Mouse (Mus musculus) heart, adult 2 months (tissue): Measurements from ENCODE around the gene Nudt8. TPM values are rescaled to one million over a fixed set of nuclear protein-coding genes. Genes with fewer than 3 reads are reported as not detected.
"Not testable (repeated sequence)": the region's sequence is repeated elsewhere in the genome, so short reads cannot be mapped to it uniquely, and the experiment has no call there.

Experiments used
- DNase-seq, 2 experiments: peaks; one replicate each; pipeline ENCODE4 v3.0.0; 2021
- H3K27ac ChIP-seq: fragments of 200-600 bp; 2 replicates; pipeline ENCODE4 v1.8.1; 2022
- H3K27me3 ChIP-seq: fragments of 200-500 bp; 2 replicates; pipeline ENCODE4 v1.6.1; 2012; ENCODE audit warnings: mild to moderate bottlenecking, low read length, inconsistent platforms, mixed read lengths; ENCODE audit not compliant: control insufficient read depth, insufficient read depth
- H3K36me3 ChIP-seq: fragments of 200-500 bp; 2 replicates; pipeline ENCODE4 v1.6.1; 2012; ENCODE audit warnings: low read length, inconsistent platforms; ENCODE audit not compliant: control insufficient read depth, insufficient read depth
- H3K4me1 ChIP-seq: fragments of 200-500 bp; 2 replicates; pipeline ENCODE4 v1.6.1; 2011; ENCODE audit warnings: low read length; ENCODE audit not compliant: control insufficient read depth, insufficient read depth
- H3K4me3 ChIP-seq: fragments of 200-600 bp; 2 replicates; pipeline ENCODE4 v1.8.1; 2022
- H3K79me2 ChIP-seq: fragments of 200-500 bp; replicated peaks from 2 replicates; pipeline ENCODE4 v1.6.1; 2012; ENCODE audit warnings: mild to moderate bottlenecking, inconsistent platforms, low read length, moderate library complexity, mixed read lengths; ENCODE audit not compliant: control insufficient read depth, insufficient read depth
- H3K9ac ChIP-seq: fragments of 200-500 bp; 2 replicates; pipeline ENCODE4 v1.6.1; 2012; ENCODE audit warnings: low read depth, mild to moderate bottlenecking, control low read depth, inconsistent platforms, low read length, mixed read lengths
- CTCF ChIP-seq: fragments of 200-600 bp; IDR thresholded peaks from 2 replicates; pipeline ENCODE4 v1.8.1; 2022; ENCODE audit warnings: antibody characterized with exemption, mild to moderate bottlenecking, moderate library complexity
- EP300 ChIP-seq: fragments of 200-500 bp; IDR thresholded peaks from 2 replicates; pipeline ENCODE4 v1.6.1; 2011; ENCODE audit warnings: low read depth, low read length, control low read depth; ENCODE audit not compliant: insufficient read depth
- POLR2A ChIP-seq: fragments of 200-500 bp; IDR thresholded peaks from 2 replicates; pipeline ENCODE4 v1.6.1; 2011; ENCODE audit warnings: mild to moderate bottlenecking, low read depth, low read length, control low read depth; ENCODE audit not compliant: insufficient read depth
- WGBS: fragments of 180-500 bp; shearing (Covaris S2); methylation state at CpG from one replicate; pipeline ENCODE4 v1.1.7; 2018; 5-methylcytosine and 5-hydroxymethylcytosine counted together
- intact Hi-C: fragments of 180-260 bp; cut with DNase I; formaldehyde crosslinking; loops from one replicate; pipeline ENCODE4 v1.15.1; 2025
- long read RNA-seq: library from polyadenylated mRNA; stranded (forward); transcript quantifications from one replicate; pipeline ENCODE4 v2.0.0, GENCODE M21; 2021
- polyA plus RNA-seq: library from polyadenylated mRNA; depleted of rRNA; stranded (reverse); fragments of >200 nt; gene quantifications from 2 replicates; pipeline ENCODE4 v1.2.3, GENCODE M21; 2012; rRNA removed
- total RNA-seq, 2 experiments: library from RNA; stranded (reverse); gene quantifications; 2 replicates each; pipeline ENCODE4 v1.2.3; 2021

Gene Nudt8
- 100 to 1,000 TPM; 136 to 149 TPM for total RNA-seq
- polyA plus RNA-seq = 46.4 and 61.9 TPM in 2 replicates
- long read RNA-seq, transcript Nudt8-202 (3 exons, 1,082 nt) = minor isoform, 9 of 100 reads
- long read RNA-seq, transcript Nudt8-201 (4 exons, 787 nt) = major isoform, 90 of 100 reads
- long read RNA-seq, partial matches to known transcripts = 1 of 100 reads
- long read RNA-seq, other reads (novel, unspliced or antisense) = 0 of 100 reads

DNA sequence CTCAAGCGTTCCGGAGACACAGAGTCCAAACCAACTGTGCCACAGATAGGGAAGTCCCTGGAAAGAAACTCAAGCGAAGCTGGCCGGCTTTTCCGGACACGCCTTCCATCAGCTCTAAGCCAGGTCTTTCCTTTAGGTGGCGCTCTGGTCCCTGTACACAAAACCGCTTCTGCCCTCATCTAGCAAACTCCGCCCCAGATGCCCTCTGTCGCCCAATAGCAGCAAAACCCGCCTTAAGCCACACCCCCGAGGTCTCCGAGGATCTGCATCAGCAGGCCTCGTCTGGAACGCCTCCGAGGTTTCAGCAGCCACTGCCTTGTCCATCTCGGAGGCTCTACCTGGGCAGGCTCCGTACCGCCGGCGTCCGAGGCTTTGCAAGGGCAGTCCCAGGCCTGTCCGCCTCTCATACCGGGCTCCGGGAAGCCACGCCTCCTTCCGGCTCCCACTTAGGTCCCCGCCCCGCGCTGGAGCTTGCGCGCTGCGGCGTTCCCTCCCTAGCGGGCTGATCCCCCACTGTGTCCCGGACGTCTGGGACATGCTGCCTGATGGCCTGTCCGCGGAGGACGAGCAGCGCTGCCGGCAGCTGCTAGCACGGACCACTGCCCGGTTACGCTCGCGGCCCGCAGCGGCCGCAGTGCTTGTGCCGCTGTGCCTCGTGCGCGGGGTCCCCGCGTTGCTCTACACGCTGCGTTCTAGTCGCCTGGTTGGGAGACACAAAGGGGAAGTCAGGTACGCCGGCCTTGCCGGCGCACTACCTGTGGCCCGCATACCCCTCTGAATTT, at the start of gene Nudt8, which contains the start of gene Gm49405:
Gene Nudt8, plus strand, starts transcription at position 462 of the 782 bp plus-strand sequence.
Gene Gm49405, plus strand, starts transcription at position 508 of the 782 bp plus-strand sequence.
- Histone ChIP-seq H3K27ac (peak within 1 kb of the TSS; percentile 94), H3K36me3 (no peaks in the 10 kb centered on the region), H3K27me3 (no peaks in the 10 kb centered on the region), H3K4me1 (peaks cover 8% of the 10 kb centered on the region), H3K9ac (peak within 1 kb of the TSS; percentile 87), H3K4me3 (peak within 1 kb of the TSS; percentile 77), H3K79me2 (no peaks in the 10 kb centered on the region)
- WGBS = under 1% methylated on average over 64 of the region's 64 CpGs
- DNase-seq = peak; percentile 95 to 98
- TF ChIP-seq EP300 (peak; percentile 52; the same call in 1 of the 2 replicates), POLR2A (peak; percentile 99), CTCF (peak; percentile 88)
- intact Hi-C loops = loop anchor here (1.0 kb wide), 1 partner anchor 12 kb away; the partner anchor contains the start of gene Ndufv1

DNA sequence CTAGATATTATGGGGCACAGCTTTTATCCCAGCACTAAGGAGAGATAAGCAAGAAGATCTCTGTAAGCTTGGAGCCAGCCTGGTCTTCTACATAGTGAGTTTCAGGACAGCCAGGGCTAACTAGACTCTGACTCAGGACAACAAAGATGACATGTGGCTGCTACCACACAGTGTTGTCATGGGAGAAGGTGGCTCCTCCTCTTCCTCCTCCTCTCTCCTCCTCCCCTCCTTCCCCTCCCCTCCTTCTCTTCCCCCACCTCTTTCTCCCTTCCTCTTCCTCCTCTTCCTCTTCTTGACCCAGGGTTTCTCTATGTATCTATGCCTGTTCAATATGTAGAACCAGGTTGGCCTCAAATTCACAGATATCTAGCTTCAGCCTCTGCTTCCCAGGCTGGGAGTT, 48.9 kb upstream of the Nudt8 start:
- Histone ChIP-seq H3K27me3 (no peaks in the 10 kb centered on the region), H3K27ac (no peak overlapping the region), H3K79me2 (no peaks in the 10 kb centered on the region), H3K4me1 (no peaks in the 10 kb centered on the region), H3K9ac (no peak overlapping the region), H3K4me3 (no peak overlapping the region), H3K36me3 (no peaks in the 10 kb centered on the region)
- intact Hi-C loops = no loop called here
- no peak for DNase-seq
- TF ChIP-seq CTCF = no peak
- TF ChIP-seq POLR2A = no peak
- no peak for TF ChIP-seq EP300

DNA sequence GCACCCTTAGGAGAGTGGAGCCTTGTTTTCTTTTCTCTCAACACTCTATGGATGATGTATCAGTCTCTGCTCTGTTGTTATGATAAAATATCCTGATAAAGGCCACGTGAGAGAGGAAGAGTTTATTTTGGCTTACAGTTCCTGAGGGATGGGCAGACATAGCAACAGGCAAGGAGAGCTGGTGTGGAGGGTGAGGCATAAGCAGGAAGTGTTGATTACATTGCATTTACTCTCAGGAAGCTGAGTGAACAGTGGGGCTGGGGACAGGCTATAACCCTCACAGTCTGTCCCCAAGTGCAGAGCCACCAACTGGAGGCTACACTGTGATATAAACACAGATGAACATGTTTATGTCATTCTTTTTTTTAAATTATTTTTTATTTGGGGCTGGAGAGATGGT, 48.3 kb upstream of the Nudt8 start:
- Histone ChIP-seq H3K27ac (no peak overlapping the region), H3K9ac (no peak overlapping the region), H3K4me3 (no peak overlapping the region), H3K79me2 (no peaks in the 10 kb centered on the region), H3K27me3 (no peaks in the 10 kb centered on the region), H3K36me3 (no peaks in the 10 kb centered on the region), H3K4me1 (no peaks in the 10 kb centered on the region)
- WGBS = 24% methylated on average over 1 of the region's 1 CpGs
- TF ChIP-seq CTCF (no peak), EP300 (no peak)
- DNase-seq = no peak
- intact Hi-C loops = no loop called here

DNA sequence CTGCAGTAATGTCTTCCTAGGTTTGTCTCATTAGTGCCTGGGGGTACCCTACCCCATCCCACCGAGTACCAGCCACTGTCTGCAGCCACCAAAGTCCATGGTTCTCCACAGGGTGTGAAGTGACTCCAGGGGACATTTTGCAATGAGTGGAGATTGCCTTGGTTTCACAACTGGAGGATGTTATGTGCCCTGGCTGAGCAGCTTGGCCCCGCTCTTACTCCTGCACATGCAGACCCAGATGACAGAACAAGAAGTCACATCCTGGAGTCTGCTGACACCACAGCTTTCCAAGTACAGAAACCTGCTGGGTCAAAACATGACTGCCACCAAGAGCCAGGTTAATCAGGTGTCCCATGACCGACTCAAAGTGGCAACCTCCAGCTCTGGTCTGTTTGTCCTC, 45.3 kb upstream of the Nudt8 start:
- intact Hi-C loops = no loop called here
- TF ChIP-seq POLR2A = no peak
- TF ChIP-seq CTCF = no peak
- TF ChIP-seq EP300 = no peak
- no peak overlapping the region for H3K4me3 ChIP-seq
- H3K4me1 ChIP-seq = no peaks in the 10 kb centered on the region
- no peaks in the 10 kb centered on the region for H3K79me2 ChIP-seq
- H3K27me3 ChIP-seq = no peaks in the 10 kb centered on the region
- H3K36me3 ChIP-seq = no peaks in the 10 kb centered on the region
- WGBS = 77% methylated on average over 3 of the region's 3 CpGs
- no peak overlapping the region for H3K9ac ChIP-seq
- no peak for DNase-seq
- no peak overlapping the region for H3K27ac ChIP-seq

DNA sequence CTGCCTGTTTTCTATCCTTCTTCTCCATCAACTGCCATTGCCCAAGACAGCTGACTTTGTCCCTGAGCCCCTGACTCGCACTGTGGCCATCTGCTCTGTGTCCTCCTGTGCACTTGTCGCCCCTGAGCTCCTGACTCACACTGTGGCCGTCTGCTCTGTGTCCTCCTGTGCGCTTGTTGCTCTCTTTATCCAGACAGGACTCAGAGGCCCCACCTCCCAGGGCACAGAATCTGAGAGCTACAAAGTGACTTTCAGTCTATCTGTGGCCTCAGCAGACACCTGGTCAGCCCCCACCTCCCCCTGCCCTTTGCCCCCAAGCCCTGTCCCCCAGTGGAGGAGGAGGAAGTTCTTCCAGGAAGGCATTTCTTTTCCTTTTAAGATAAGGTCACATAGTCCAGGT, 44.6 kb upstream of the Nudt8 start:
- WGBS = 45% methylated on average over 4 of the region's 4 CpGs
- TF ChIP-seq POLR2A (no peak), CTCF (no peak), EP300 (no peak)
- Histone ChIP-seq H3K4me1 (no peaks in the 10 kb centered on the region), H3K9ac (no peak overlapping the region), H3K4me3 (no peak overlapping the region), H3K36me3 (no peaks in the 10 kb centered on the region), H3K27ac (no peak overlapping the region), H3K27me3 (no peaks in the 10 kb centered on the region), H3K79me2 (no peaks in the 10 kb centered on the region)
- DNase-seq = no peak
- intact Hi-C loops = no loop called here

DNA sequence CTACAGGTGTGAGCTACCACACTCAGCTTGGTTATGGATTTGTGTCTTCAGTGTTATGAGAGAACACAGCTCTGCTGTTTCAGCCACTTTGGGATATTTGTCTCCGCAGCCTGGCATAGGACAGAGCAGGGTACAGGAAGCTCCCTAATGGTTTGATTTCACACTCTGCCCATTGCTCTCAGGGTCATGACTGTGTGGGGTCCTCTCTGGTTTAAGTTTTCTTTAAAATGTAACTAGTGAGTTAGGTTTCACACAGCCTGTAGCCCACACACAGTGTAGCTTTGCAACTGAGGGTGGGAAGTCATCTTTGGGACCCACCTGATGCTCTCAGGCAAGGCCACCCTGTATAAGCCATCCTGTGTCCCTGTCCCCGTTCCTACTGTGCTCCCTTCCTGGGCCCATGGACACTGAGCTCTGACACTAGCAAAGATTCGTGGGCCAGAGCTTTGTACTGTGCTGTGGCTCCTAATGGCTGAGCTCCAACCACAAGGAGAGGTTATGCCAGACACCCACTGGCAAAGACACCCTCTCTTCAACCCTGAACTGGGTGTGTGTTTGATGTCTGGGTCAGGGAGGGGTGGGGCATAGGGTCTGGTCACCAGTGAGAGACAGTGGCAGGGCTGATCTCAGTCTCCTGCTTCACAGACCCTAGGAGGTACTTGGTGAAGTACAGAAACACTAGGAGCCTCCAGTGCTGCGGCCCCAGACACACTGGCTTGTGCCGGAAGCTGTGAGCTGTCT, 42.9 kb upstream of the Nudt8 start:
- 76% methylated on average over 5 of the region's 5 CpGs for WGBS
- H3K27me3 ChIP-seq, H3K27ac ChIP-seq, H3K36me3 ChIP-seq, H3K79me2 ChIP-seq, DNase-seq, H3K4me1 ChIP-seq, H3K9ac ChIP-seq, intact Hi-C loops, H3K4me3 ChIP-seq: not testable (repeated sequence)
